Mouse (Mus musculus) C2C12 (cell line): ENCODE results near the gene Nebl.

Experiments
- CTCF ChIP-seq: IDR thresholded peaks from one replicate; pipeline ENCODE4 v1.5.1; 2011; ENCODE audit not compliant: control insufficient read depth, insufficient read depth, insufficient read length
- FOSL1 ChIP-seq: IDR thresholded peaks from one replicate; pipeline ENCODE4 v1.8.0; 2011; ENCODE audit warnings: mild to moderate bottlenecking, low read length; ENCODE audit not compliant: poor library complexity, insufficient read depth, severe bottlenecking
- USF1 ChIP-seq: IDR thresholded peaks from one replicate; pipeline ENCODE4 v1.6.1; 2011; ENCODE audit warnings: low read depth, mild to moderate bottlenecking, control low read depth, moderate library complexity

GRCm38 (mm10) chr2:17443581-17443980, 287.7 kb downstream of the Nebl start:
- no peak for TF ChIP-seq USF1
- no peak for TF ChIP-seq CTCF
- TF ChIP-seq FOSL1: no peak
